Mouse (Mus musculus) embryo, embryonic 9.5 days (tissue): Measurements from ENCODE around the gene Cacng7.
A peak's percentile ranks its signal among the peaks of the same experiment; 100 is the strongest.
"Not testable (repeated sequence)": the region's sequence is repeated elsewhere in the genome, so short reads cannot be mapped to it uniquely, and the experiment has no call there.

Experiments used
- DNase-seq: peaks from one replicate; pipeline ENCODE4 v3.0.0-alpha.2; 2017; ENCODE audit errors: extremely low spot score

Gene Cacng7

DNA sequence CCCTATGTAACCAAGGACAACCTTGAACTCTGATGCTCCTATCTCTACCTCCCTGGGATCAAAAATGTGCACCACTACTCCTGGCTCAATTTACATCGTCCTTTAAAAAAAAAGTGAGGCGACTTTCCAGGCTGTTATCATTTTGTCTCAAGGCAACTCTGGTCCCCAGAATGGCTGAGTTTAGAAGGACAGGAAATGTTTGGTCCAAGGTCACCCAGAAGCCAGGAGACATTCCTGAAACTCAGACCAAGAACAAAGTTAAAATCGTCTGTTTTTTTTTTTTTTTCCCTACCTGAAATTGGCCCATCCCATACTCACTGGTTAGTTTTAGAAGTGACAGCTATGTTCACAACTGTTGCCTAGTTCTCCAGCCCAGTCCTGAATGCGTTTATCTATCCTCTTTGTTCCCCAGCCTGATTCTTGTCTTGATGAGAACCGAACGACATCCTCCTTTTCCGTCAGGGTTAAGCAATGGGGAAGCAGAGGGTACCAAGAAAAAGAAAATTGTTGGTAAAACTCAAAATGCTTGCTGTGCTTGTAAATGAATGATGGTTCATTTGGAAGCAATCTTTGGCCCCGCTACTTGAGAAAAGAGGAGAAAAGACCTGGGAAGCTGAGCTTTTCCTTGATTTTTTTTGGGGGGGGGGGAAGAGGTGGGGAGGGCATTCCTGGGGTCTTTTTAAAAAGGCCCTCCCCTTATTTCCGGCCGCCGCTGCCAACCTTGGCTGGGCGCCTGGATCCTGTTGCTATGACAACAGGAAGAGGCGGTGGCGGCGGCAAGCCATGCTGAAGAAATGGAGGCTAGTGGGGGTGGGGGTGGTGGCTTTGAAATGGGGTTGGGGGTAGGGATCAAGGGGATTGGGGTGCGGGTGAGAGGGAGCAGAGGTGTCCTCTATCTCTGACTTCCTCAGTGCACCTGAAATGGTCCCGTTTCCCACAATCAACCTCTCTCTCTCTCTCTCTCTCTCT is 57.0 kb downstream of the Cacng7 start:
- peak; percentile 54 for DNase-seq

DNA sequence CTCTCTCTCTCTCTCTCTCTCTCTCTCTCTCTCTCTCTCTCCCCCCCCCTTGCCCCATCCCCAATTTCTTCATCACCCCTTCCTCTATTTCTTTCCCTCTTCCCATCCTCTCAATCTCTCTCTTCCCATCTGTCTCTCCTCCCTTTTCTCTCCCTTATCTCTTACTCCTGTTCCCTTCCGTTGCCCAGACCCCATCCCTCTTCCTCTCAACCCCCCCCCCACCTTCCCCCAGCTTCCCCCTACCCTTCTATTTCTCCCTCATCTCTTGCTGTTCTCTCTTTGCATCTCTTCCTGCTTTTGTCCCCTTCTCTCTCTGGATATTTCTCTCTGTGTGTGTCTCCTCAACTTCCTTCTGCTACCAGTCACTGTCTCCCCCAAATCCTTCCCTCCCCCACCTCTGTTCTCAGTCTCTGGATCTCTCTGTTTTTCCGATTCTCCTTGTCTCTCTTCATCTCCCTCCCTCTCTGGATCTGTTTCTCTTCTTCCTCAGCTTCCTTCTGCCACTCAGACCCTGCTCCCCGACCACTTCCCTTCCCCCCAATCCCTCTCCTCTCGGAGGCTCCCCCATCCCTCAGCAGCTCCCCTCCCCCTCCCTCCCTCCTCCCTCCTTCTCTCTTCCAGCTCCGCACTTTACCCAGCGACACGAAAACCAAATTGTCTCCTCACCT is 57.8 kb downstream of the Cacng7 start, which contains the start of gene Cacng8:
Gene Cacng8 (plus strand): TSS at position 271 of the 668 bp plus-strand sequence.
- DNase-seq, result no peak

DNA sequence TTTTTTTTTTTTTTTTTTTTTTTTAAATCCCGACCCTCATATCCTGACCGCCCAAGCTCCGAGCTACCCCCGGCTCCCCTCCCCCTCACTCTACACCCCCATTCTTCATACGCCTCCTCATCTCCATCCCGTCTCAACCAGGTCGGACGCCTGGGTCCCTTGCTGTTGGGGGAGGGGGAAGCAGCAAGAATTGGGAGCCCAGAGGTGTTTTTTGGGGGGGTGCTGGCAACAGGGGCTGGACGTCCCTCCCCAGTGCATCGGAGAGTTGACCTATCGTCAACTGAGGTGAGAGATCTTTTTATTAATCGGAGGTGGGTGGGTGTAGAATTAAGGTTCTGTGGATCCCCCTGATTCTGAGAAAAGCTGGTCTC is 58.3 kb downstream of the Cacng7 start:
- DNase-seq, result no peak

DNA sequence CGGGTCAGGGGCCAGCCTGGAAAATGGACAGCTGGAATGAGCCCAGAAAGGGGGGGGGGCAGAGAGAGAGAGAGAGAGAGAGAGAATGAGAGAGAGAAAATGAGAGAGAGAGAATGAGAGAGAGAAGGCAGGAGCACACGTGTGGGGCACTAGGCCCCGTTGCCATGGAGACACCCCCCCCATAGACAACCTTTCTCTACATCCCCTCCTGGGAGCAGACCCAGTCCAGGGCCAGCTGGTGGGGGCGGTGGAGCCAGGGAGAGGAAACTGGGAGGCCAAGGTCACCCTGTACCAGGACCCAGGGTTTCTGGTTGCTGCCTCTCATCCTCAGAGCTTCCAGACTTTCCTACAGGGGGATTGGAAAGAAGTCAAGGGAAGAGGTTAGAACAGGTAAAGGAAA is 59.1 kb downstream of the Cacng7 start:
- no peak for DNase-seq

DNA sequence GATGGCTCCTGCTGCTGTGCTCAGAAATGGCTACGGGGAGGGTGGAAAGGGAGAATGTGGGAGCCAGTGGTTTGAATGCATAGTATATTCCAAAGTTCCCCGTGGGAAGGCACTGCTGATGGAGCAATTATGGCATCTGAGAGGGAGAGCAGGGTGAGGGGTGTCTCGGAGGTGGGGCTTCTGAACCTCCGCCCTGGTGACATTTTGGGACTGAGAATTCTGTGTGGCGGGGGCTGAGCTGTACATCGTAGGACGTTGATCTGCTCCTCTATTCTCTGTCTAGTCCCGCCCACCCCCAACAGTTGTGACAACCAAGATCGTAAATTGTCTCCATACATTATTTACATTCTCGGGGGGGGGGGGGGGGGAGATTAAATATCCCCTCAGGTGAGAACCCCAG is 64.6 kb downstream of the Cacng7 start:
- DNase-seq, result no peak

DNA sequence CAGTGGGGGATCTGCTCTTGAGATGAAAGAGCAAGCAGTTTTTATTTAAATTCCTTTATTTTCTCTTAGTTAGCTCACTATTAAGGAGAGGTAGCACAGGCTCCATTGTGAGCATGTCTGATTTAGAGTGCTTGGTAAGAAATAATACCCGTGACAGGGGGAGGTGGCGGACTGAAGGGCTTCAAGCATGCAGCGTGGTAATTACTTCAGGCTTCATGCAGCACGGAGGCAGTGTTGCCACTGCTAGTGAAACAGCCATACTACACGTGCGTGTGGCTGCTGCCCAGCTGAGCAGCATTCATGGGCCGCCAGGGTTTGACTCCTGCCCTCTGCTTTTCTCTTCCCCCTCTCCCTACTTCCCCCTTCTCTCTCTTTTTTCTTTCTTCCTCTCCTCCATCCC is 65.0 kb downstream of the Cacng7 start:
- no peak for DNase-seq

DNA sequence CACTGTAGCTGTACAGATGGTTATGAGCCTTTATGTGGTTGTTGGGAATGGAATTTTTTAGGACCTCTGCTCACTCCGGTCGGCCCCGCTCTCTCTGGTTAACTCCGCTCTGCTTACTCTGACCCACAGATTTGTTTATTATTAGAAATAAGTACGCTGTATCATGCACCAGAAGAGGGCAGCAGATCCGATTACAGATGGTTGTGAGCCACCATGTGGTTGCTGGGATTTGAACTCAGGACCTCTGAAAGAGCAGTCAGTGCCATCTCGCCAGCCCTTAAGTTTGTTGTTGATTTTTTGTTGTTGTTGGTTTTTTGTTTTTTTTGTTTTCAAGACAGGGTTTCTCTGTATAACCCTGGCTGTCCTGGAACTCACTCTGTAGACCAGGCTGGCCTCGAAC is 65.6 kb downstream of the Cacng7 start:
- DNase-seq, result not testable (repeated sequence)

DNA sequence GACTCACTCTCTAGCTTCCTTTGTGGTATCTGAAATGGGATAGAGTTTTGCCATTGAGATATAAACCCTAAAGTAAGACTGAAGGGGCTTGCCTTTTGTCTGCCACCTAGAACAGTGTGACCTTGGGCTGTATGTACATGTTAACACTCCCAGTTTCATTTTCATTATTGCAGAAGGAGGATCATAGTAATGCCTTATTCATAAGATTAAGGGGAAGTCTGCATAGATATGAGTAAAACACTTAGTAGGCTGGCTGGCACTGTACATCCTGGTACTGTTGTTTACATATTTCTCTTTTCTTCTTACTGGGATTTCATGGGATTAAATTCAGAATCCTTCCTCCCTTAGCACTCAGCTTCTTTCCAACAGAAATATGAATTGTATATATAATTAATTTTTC is 67.2 kb downstream of the Cacng7 start:
- DNase-seq, result no peak

DNA sequence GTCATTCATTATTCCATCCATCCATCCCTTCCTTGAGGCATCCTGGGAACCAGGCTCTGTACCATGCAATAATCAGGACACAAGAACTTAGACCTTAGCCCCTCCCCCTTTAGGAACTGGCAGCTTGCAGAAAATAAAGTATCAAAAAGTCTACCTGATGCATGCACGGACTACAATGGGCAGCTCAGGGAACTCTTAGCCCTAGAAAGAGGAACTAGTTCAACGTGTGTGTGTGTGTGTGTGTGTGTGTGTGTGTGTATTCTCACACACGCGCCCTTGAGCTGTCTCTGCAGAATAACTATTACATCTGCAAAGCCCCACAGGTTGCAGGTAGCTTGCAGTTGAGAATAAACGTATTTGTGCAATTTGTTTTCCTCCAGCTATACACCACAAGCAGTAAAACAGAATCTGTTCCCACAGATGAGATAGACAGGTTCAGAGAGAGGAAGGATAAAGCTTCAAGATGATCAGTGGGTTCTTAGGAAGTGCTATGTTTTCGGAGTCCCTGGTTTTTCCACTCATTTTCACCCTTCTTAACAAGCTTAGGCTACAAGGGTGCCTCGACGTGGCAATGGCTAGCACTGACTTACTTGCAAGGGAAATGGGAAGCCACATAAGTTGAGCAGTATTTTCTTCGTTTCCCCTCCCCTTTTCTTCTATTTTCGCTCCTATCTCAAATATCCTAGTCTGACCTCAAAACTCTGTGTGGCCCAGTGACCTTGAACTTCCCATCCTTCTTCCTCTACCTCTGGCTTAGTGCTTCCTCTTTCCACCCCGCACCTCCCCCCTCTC is 77.2 kb downstream of the Cacng7 start:
- no peak for DNase-seq

DNA sequence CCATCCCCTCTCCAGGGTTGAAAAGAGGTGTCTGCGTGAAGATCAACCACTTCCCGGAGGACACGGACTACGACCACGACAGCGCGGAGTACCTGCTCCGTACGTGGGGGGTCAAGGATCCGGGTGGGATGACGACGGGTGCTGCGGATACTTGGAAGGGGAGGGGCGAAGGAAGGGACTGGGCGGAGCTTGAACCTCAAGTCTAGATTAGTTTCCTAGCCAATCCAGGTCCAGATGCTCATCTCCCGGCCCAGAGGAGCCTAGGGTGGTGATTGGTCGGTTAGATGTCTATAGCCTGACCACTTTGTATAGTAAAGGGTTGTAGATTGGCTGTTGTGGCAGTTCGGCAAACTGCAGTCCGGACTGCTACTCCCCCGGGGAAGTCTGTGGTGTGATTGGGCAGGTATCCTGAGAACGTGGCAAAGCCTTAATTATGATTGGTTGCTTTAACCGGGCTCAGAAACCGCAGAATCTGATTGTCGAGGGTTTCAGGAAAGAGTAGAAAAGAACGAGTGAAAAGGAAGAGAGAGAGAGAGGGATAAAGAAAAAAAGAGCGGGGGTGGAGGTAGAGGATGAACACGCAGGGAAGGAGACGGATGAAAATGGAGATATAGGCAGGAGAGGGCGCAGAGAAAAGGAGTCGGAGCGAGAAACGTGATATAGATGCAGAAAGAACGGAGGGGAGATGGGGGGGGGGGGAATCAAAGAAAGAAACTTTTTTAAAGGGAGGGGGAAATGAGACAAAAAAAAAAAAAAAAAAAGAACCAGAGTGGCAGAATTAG is 78.6 kb downstream of the Cacng7 start:
- DNase-seq, result peak; percentile 82

DNA sequence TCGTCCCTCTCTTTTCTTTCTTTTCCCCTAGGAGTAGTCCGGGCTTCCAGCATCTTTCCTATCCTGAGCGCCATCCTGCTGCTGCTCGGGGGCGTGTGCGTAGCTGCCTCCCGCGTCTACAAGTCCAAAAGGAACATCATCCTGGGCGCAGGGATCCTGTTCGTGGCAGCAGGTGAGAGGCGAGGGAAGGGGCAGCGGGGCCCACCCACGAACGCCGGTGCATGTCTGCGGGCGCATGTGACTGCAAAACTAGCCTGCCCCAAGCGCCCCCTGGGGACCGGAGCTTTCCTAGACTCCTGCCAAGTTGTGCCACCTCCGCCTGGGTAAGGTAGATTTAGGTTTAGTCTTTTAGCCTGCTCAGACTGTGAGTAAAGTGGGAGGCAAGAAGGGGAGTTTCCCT is 79.3 kb downstream of the Cacng7 start:
- DNase-seq, result peak; percentile 61

DNA sequence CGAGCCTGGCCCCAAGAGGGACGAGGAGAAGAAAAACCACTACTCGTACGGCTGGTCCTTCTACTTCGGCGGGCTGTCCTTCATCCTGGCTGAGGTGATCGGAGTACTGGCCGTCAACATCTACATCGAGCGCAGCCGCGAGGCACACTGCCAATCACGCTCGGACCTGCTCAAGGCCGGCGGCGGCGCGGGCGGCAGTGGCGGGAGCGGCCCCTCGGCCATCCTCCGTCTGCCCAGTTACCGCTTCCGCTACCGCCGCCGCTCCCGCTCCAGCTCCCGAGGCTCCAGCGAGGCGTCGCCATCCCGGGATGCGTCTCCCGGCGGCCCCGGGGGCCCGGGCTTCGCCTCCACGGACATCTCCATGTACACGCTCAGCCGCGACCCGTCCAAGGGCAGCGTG is 82.1 kb downstream of the Cacng7 start:
- DNase-seq, result peak; percentile 51

DNA sequence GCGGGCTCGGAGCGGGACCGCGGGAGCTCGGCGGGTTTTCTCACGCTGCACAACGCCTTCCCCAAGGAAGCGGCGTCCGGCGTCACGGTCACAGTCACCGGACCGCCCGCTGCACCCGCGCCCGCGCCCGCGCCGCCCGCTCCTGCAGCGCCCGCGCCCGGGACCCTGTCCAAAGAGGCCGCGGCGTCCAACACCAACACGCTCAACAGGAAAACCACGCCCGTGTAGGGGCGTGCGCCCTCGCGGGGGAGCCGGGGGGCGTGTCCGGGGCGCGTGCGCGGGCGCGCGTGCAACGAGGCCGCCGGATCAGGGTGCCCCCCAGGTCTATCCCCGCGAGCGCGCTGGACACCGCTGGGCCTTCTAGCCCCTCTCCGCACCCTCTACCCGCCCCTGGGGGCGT is 82.6 kb downstream of the Cacng7 start:
- DNase-seq, result no peak
